Mouse (Mus musculus) limb, embryonic 10.5 days (tissue): ENCODE results near the gene Nadk2. TPM values are rescaled to one million over a fixed set of nuclear protein-coding genes. Genes with fewer than 3 reads are reported as not detected.

Source experiments
- DNase-seq: peaks from one replicate; pipeline ENCODE4 v3.0.0-alpha.2; 2017; ENCODE audit warnings: low spot score
- H3K27ac ChIP-seq: fragments of 300-500 bp; sonication (generic); 2 replicates; pipeline ENCODE4 v1.5.1; 2016; ENCODE audit warnings: mild to moderate bottlenecking
- H3K27me3 ChIP-seq: fragments of 300-500 bp; sonication (generic); 2 replicates; pipeline ENCODE4 v1.6.1; 2016; ENCODE audit warnings: low read depth, mild to moderate bottlenecking; ENCODE audit not compliant: poor library complexity, severe bottlenecking
- H3K36me3 ChIP-seq: fragments of 300-500 bp; sonication (generic); 2 replicates; pipeline ENCODE4 v1.6.1; 2016; ENCODE audit warnings: mild to moderate bottlenecking, moderate library complexity
- H3K4me1 ChIP-seq: fragments of 300-500 bp; sonication (generic); 2 replicates; pipeline ENCODE4 v1.6.1; 2016
- H3K4me3 ChIP-seq: fragments of 300-500 bp; sonication (generic); 2 replicates; pipeline ENCODE4 v1.5.1; 2016; ENCODE audit warnings: mild to moderate bottlenecking, moderate library complexity
- H3K9me3 ChIP-seq: fragments of 300-500 bp; sonication (generic); replicated peaks from 2 replicates; pipeline ENCODE4 v1.6.1; 2016; ENCODE audit warnings: mild to moderate bottlenecking
- WGBS: fragments of 180-500 bp; shearing (Covaris S2); methylation state at CpG from one replicate; pipeline ENCODE4 v1.1.7; 2016; 5-methylcytosine and 5-hydroxymethylcytosine counted together
- polyA plus RNA-seq: library from polyadenylated mRNA; unstranded; fragments of >200 nt; fragmentation: Nextera tagmentation; extraction: Ambion mirVana; gene quantifications from 2 replicates; pipeline ENCODE4 v1.2.1, GENCODE M21; 2016

Gene Nadk2
- polyA plus RNA-seq, 1 experiment from 2014 or later, result 30.8 TPM

DNA sequence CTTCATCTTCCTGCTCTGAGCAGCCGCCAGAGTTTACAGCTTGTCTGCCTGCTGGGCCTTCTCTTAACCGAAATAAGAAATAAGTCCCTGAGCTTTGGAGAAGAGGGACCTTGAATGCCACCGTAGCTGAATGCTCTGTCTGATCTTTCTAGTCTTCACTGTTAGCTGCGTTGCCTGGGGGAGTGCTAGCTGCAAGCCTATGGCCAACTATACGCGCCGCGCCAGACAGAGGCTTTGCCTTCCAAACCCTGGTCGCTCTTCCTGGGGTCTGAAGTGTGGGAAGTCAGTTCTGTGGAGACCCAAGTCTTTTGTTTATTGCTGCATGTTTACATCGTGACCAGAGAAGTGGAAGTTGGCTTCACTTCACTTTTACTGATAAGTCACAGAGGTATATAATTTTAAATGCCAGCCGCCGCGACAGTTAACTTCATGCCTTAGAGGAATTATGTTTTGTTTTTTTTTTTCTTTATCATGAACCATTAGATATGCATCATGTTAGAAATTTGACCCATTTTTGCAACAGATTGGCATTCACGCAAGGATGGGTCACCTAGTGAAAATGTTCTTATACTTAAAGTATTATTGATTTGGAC is 4.6 kb downstream of the Nadk2 start:
- H3K4me1 ChIP-seq, result peaks cover 42% of the 10 kb centered on the region
- no peaks in the 10 kb centered on the region for H3K27me3 ChIP-seq
- no peak for DNase-seq
- no peak overlapping the region; the same call in 1 of the 2 replicates for H3K27ac ChIP-seq
- 0 out of 2 replicates have a peak, but pooled peaks cover 5% of the 10 kb centered on the region for H3K36me3 ChIP-seq
- H3K4me3 ChIP-seq, result no peak overlapping the region
- WGBS, result 74% methylated on average over 14 of the region's 14 CpGs
- H3K9me3 ChIP-seq, result no peaks in the 10 kb centered on the region

DNA sequence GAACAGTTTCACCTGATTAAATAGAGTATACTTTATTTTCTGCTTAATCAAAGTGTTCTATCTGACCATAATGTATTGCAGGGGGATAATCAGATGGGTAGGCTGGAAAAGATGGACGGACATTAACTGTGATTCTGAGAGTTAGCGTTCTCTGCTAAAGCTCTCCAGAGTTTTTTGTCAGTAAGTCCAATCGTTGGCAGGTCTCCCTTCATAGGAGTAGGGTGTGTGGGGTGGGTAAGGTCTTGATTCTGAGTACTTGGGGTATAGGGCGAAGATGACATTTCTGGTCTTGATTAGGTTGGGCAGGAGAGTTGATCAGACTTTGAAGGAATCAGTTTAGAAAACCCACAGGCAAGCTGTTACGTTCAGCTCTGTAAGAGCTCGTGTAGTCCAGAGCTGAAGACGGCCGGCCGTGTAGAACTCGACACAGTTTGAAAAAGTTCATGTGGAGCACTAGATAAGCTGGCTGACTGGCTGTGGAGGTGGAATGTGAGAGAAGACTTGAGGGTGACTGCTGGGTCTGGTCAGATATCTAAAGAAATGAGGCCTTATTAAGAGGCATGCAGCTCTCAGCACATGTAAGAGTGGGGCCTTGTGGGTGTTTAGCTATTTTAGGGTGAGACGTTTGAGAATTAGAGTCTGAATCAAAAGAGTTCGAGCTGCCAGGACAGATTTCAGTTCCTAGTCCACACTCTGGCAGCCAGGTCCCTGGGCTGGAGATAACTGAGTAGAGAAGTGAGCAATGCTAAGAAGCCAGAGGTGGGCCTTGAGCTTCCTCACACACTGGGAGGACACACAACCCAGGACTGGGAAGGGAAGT is 7.6 kb downstream of the Nadk2 start:
- peaks cover 26% of the 10 kb centered on the region for H3K4me1 ChIP-seq
- WGBS, result 83% methylated on average over 12 of the region's 12 CpGs
- H3K4me3 ChIP-seq, result no peak overlapping the region
- peak overlapping the region; percentile 14; the same call in 1 of the 2 replicates for H3K27ac ChIP-seq
- 0 out of 2 replicates have a peak, but pooled peaks cover 5% of the 10 kb centered on the region for H3K36me3 ChIP-seq
- no peaks in the 10 kb centered on the region for H3K9me3 ChIP-seq
- H3K27me3 ChIP-seq, result no peaks in the 10 kb centered on the region
- no peak for DNase-seq

DNA sequence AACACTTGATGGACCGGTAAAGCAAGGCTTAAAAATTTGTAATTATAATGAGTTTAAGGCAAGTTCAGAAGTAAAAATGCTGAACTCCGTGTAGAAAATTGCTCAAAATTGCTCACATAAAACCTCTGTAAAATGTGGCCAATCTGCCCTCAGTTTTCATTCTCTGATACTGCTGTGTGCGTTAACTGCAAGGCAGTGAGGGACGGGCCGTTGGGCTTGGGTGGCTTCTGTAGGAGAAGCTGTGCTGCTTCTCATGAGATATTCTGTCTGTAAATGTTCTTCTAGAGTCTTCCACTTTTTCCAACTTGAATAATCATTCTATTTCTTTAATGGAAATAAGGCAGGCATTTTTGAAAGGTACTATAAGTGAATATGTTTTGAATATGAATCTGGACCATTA is 8.6 kb downstream of the Nadk2 start:
- H3K4me1 ChIP-seq, result peaks cover 18% of the 10 kb centered on the region
- 76% methylated on average over 5 of the region's 5 CpGs for WGBS
- no peaks in the 10 kb centered on the region for H3K9me3 ChIP-seq
- peaks cover 11% of the 10 kb centered on the region for H3K36me3 ChIP-seq
- no peak overlapping the region for H3K4me3 ChIP-seq
- H3K27me3 ChIP-seq, result no peaks in the 10 kb centered on the region
- no peak for DNase-seq
- H3K27ac ChIP-seq, result no peak overlapping the region

DNA sequence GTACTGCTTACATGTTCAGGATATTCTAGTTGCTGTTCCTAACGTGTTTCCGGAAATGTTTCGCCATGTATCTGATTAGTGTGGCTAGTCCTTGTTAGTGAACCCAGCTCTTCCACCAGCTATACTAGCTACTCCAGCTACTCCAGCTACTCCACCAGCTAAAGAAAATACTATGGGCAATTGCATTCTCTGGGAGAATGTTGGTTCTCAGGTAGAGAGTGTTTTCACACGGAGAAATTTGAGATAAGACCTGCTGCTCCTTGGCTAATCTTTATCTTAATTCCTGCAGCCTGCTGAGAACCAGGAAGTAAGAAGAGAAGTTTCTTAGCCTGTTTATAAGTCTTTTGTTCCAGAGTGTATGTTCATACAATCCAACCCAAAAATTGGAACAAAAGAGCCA is 9.1 kb downstream of the Nadk2 start:
- WGBS, result 75% methylated on average over 4 of the region's 4 CpGs
- Histone ChIP-seq H3K4me1 (peaks cover 14% of the 10 kb centered on the region), H3K4me3 (no peak overlapping the region), H3K9me3 (no peaks in the 10 kb centered on the region), H3K27ac (no peak overlapping the region), H3K36me3 (peaks cover 17% of the 10 kb centered on the region), H3K27me3 (no peaks in the 10 kb centered on the region)
- DNase-seq, result no peak

DNA sequence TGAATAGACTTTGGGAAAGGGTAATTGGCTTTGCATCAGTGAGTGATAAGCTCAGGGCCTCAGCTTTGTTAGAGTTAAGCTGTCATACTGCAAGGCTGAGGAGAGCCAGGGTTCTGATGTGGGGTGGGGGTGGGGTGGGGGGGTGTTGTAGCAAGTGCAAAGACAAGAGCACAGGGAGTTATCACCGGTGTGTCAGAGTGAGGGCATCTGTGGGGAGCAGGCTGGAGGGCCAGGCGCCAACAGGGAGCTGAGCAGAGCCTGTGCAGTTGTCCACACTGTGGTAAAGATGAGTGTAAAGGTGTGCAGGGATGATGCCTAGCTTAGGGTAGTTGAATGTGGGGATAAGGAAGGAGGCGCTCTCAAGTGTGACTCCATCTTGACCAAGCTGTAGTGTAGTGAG is 10.2 kb downstream of the Nadk2 start:
- 85% methylated on average over 3 of the region's 3 CpGs for WGBS
- no peak for DNase-seq
- peaks cover 10% of the 10 kb centered on the region for H3K4me1 ChIP-seq
- H3K4me3 ChIP-seq, result no peak overlapping the region
- H3K27ac ChIP-seq, result no peak overlapping the region
- H3K36me3 ChIP-seq, result peaks cover 26% of the 10 kb centered on the region
- no peaks in the 10 kb centered on the region for H3K27me3 ChIP-seq
- H3K9me3 ChIP-seq, result no peaks in the 10 kb centered on the region

DNA sequence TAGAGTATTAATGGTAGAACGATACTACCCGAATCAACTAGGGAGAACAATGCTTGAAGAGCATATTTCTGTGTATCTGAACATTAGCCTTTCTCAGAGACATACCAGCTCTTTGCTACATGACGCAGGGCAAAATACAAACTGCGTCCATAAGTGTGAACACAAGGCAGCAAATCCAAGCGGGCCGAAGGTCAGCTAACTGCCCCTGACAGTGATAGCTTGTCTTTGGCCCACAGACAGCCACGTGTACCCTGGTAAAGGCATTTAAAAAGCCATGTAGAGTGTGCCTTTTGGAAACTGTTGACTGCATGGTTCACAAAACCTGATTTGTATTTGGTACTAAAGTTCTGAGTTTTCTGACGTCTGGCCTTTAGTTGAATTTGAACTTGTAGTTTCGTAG is 11.7 kb downstream of the Nadk2 start:
- Histone ChIP-seq H3K27ac (no peak overlapping the region), H3K27me3 (no peaks in the 10 kb centered on the region), H3K4me1 (peaks cover 10% of the 10 kb centered on the region), H3K9me3 (no peaks in the 10 kb centered on the region), H3K36me3 (peaks cover 37% of the 10 kb centered on the region), H3K4me3 (no peak overlapping the region)
- no peak for DNase-seq
- WGBS, result 92% methylated on average over 9 of the region's 9 CpGs

DNA sequence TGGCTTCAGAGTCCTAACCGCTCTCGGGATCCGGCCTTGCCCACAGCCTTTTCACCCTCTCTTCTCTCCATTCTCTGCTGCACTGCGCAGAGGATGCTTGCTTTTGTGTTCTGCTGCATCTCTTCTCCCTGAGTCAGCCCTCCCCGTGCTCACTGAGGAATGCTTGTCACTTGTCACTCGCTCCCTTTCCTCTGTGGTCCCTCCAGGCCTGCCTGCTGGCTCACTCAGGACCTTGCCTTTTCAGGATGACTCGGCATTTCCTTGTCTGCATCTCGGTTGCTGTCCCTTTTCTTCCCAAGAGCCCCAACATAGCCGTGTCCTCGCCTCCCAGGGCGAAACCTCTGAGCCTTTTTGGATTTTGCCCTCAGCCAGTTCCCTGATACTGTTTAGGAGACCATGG is 15.8 kb downstream of the Nadk2 start:
- peaks cover 73% of the 10 kb centered on the region for H3K36me3 ChIP-seq
- no peak for DNase-seq
- 80% methylated on average over 11 of the region's 11 CpGs for WGBS
- H3K27me3 ChIP-seq, result no peaks in the 10 kb centered on the region
- H3K4me1 ChIP-seq, result 0 out of 2 replicates have a peak, but pooled peaks cover 3% of the 10 kb centered on the region
- no peak overlapping the region for H3K27ac ChIP-seq
- no peak overlapping the region for H3K4me3 ChIP-seq
- H3K9me3 ChIP-seq, result no peaks in the 10 kb centered on the region

DNA sequence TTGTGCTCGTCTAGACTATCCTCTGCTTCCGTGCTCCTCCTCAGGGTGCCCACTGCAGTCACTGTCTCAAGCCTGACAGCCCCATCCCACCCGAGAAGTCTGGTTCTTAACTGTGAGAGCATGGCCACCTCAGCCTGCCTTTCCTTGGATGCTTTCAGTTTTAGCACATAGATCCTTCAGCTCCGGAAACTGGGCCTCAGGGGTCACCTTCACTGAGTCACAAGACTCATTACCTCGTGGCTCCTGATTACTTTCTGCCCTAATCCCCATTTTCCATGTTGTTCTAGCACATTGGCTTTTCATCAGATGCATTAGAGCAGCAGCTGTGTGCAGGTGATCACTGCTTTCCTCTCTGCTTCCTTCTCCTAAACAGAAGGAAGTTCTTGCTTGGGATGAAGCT is 16.4 kb downstream of the Nadk2 start:
- WGBS, result 87% methylated on average over 5 of the region's 5 CpGs
- no peak for DNase-seq
- no peak overlapping the region for H3K27ac ChIP-seq
- no peak overlapping the region for H3K4me3 ChIP-seq
- no peaks in the 10 kb centered on the region for H3K27me3 ChIP-seq
- H3K9me3 ChIP-seq, result no peaks in the 10 kb centered on the region
- 0 out of 2 replicates have a peak, but pooled peaks cover 3% of the 10 kb centered on the region for H3K4me1 ChIP-seq
- peaks cover 77% of the 10 kb centered on the region for H3K36me3 ChIP-seq

DNA sequence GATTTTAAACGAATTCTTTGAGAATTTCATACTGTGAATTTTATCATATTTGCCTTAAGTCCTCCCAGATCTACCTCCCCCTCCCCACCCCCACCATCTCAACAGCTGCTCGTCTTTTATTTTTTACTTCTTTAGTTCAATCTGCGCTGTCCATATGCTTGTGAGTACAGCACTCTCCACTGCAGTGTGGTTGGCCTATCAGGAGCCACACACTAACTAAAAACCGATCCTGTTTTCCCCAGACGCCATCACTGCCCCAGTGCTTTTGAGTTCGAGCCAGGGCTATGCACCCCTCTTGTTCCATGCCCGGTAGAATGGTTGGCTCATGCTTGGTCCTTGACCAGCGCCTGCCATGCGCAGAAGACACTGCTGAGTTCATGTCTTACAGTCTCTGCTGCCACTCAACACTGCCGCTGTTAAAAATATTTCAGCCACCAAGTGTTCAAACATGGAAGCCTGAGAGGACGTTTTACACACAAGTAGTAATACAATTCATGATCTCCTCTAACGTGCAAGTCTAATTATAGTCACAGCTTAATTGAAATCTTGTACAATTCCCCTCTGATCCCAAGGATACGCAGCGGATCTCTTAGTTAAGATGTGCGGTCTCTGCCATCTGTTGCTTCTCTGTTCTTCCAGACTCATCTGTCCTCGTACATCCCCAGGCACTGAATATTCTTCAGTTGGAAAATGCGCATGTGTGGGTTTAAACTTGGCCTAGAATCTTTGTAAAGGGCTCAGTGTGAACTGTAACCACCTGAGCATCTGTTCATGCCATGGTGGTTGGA is 17.0 kb downstream of the Nadk2 start:
- WGBS, result 94% methylated on average over 17 of the region's 17 CpGs
- no peak overlapping the region for H3K27ac ChIP-seq

DNA sequence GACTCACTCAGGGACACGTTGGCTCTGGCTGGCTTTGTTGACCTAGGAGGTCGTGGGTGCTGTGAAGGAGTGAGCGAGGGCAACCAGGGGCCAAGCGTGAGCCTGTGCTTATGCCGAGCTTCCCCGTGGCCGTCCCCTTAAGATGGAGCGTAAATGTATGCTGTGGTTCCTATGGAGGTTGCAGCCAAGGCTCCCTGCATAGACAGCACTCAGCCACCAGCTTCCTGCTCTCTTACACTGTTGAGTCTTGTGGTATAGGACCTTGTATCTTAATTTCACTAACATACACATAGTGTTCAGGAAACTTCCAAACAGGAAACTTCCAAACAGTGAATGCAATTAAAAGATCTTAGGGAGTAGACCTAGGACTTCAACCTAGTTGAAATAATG is 17.6 kb downstream of the Nadk2 start:
- DNase-seq, result no peak
- peaks cover 90% of the 10 kb centered on the region for H3K36me3 ChIP-seq
- H3K4me1 ChIP-seq, result 0 out of 2 replicates have a peak, but pooled peaks cover 3% of the 10 kb centered on the region
- H3K4me3 ChIP-seq, result no peak overlapping the region
- WGBS, result 87% methylated on average over 8 of the region's 8 CpGs
- no peak overlapping the region for H3K27ac ChIP-seq
- H3K9me3 ChIP-seq, result no peaks in the 10 kb centered on the region
- no peaks in the 10 kb centered on the region for H3K27me3 ChIP-seq

More for the DNA sequence above, 17.0 kb downstream of the Nadk2 start:
- no peaks in the 10 kb centered on the region for H3K9me3 ChIP-seq
- H3K4me1 ChIP-seq, result 0 out of 2 replicates have a peak, but pooled peaks cover 3% of the 10 kb centered on the region
- peaks cover 84% of the 10 kb centered on the region for H3K36me3 ChIP-seq
- H3K27me3 ChIP-seq, result no peaks in the 10 kb centered on the region
- no peak overlapping the region for H3K4me3 ChIP-seq
- DNase-seq, result no peak

DNA sequence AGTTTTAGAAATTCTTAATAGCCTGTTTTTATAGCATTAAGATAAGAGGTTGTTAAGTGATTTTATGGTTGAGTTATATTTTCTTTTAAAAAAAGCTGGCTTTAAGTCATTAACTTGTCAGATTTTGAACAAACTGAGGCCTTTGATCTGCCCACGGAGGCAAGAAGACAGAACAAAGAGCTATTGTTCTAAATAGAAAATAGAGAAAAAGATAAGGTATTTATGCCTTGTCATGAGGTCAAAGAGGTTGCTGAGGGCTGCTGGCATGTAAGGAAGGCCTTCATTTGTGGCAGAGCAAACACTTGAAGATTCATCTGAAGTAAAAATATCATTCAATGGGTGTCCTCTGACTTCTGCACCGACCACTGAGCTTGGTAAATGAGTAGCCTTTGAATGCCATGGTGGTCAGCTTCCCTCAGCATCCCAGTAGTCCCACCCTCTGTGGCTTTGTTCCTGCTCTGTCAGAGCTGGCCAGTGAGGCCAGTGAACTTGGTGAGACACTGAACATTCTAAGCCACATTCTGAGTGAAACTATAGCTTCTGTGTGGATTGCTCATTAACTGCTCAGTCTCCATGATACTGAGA is 18.2 kb downstream of the Nadk2 start:
- H3K9me3 ChIP-seq, result no peaks in the 10 kb centered on the region
- peaks cover 92% of the 10 kb centered on the region for H3K36me3 ChIP-seq
- H3K27ac ChIP-seq, result no peak overlapping the region
- 70% methylated on average over 2 of the region's 2 CpGs for WGBS
- no peaks in the 10 kb centered on the region for H3K27me3 ChIP-seq
- no peak for DNase-seq
- no peak overlapping the region for H3K4me3 ChIP-seq
- H3K4me1 ChIP-seq, result peaks cover 6% of the 10 kb centered on the region

DNA sequence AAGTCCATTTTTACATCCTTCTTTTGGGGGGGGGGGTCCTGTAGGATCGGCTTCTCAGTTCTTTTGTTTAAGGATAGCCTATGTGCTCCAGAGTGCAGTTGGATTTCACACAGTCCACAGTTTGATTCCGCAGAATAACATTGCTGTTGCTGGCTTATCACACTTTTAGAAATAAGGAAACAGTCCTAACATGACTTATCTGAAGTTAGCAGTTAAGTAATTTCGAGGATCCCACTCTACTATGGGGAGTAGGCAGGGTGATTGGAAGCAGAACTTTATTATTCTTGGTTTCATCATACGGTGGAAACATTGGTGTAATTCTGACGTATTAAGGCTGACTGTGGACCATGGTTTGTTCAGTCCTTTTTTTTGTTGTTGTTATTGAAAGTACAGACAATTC is 19.6 kb downstream of the Nadk2 start:
- peaks cover 11% of the 10 kb centered on the region for H3K4me1 ChIP-seq
- DNase-seq, result no peak
- 96% methylated on average over 5 of the region's 5 CpGs for WGBS
- H3K27me3 ChIP-seq, result no peaks in the 10 kb centered on the region
- no peak overlapping the region for H3K27ac ChIP-seq
- no peak overlapping the region for H3K4me3 ChIP-seq
- peaks cover 87% of the 10 kb centered on the region for H3K36me3 ChIP-seq
- no peaks in the 10 kb centered on the region for H3K9me3 ChIP-seq
